Mouse (Mus musculus): ENCODE measurements at regions not wholly inside any gene's neighbourhood (a gene's known extent, or its start where the extent isn't known, plus 50 kb on each side); places are given as distances from the start of the nearest gene placed in this dataset.

- no peak for TF ChIP-seq CTCF (IDR thresholded peaks at IDR 0.05; ENCODE audit: control insufficient read depth, insufficient read depth, insufficient read length)
- no peak for TF ChIP-seq MYOG (IDR thresholded peaks at IDR 0.05; ENCODE audit: control insufficient read depth, extremely low read depth, insufficient read length)
- no peak for TF ChIP-seq CEBPB (IDR thresholded peaks at IDR 0.05; ENCODE audit: low read depth)
- no peak for TF ChIP-seq MYOD1 (IDR thresholded peaks at IDR 0.05; ENCODE audit: control insufficient read depth, insufficient read length, low read depth)
- no peak for TF ChIP-seq MAX (IDR thresholded peaks at IDR 0.05)
These were observed 1297.9 kb downstream of the Tbl1xr1 start for GRCm38 (mm10) chr3:23374341-23374740.
